Mouse (Mus musculus) brown adipose tissue, adult 24 weeks (tissue): ENCODE results near the gene Rapgef5. TPM values are rescaled to one million over a fixed set of nuclear protein-coding genes. Genes with fewer than 3 reads are reported as not detected.
"Not testable (repeated sequence)": the region's sequence is repeated elsewhere in the genome, so short reads cannot be mapped to it uniquely, and the experiment has no call there.

ENCODE experiments used
- H3K27ac ChIP-seq: fragments of 200-500 bp; replicated peaks from 2 replicates; pipeline ENCODE4 v1.5.1; 2012; ENCODE audit warnings: low read depth, mild to moderate bottlenecking, low read length
- H3K4me1 ChIP-seq: fragments of 200-500 bp; 2 replicates; pipeline ENCODE4 v1.6.1; 2012; ENCODE audit warnings: low read length, mixed read lengths; ENCODE audit not compliant: control insufficient read depth, insufficient read depth, insufficient read length
- H3K4me3 ChIP-seq: fragments of 200-500 bp; 2 replicates; pipeline ENCODE4 v1.5.1; 2012; ENCODE audit warnings: low read depth, mild to moderate bottlenecking, low read length, moderate library complexity; ENCODE audit not compliant: insufficient read depth
- polyA plus RNA-seq: library from polyadenylated mRNA; stranded (reverse); fragments of >200 nt; gene quantifications from 2 replicates; pipeline ENCODE4 v1.2.4, GENCODE M21; 2012; ENCODE audit not compliant: missing spikeins, insufficient read depth, insufficient read length

Rapgef5 gene
- polyA plus RNA-seq, 1 experiment: 7.1 TPM

DNA sequence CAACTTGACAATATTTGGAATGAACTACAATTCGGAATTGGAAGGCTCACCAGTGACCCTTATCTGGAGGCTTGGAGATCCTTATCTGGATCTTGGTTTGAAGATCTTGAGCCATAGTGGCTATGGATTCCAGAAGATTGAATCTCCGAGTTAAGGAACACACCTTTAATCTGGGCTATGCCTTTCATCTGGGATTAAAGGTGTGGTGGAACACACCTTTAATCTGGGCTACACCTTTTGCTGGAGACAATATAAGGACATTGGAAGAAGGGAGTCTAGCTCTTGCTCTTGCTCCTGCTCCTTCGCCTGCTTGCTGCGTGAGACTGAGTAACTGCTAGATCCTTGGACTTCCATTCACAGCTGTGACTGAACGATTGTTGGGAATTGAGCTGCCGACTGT is 287.7 kb downstream of the Rapgef5 start, which contains the start of gene Cdca7l:
Gene Cdca7l (plus strand): TSS at position 301 of the 400 bp plus-strand sequence.
- H3K27ac ChIP-seq, H3K4me1 ChIP-seq: not testable (repeated sequence)

GRCm38 (mm10) chr12:117805576-117805975 is 289.3 kb downstream of the Rapgef5 start:
- Histone ChIP-seq H3K27ac (no peak overlapping the region), H3K4me3 (no peak overlapping the region), H3K4me1 (no peaks in the 10 kb centered on the region)

More for the DNA sequence above, 287.7 kb downstream of the Rapgef5 start, which contains the start of gene Cdca7l:
- not testable (repeated sequence) for H3K4me3 ChIP-seq

DNA sequence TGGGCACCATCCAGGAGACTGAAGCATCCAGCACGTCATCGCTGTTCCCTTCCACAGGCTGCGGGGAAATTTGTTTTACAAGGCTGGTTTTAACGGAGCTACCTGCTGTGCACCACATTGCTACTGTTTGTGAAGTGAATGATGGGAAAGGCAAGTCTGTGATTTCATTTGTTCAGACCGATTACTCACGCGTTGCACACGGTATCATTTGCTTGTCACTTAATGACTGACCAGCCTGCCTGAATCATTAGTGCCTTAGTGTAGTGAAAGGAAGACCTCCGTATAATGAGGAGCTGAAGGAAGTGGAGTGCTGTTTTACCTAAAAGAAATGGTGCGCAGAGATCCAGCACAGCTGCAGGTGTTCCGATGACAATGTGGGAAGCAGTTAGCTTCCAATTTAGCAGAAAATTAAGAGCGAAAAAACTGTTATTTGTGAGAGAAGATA is 289.8 kb downstream of the Rapgef5 start:
- Histone ChIP-seq H3K27ac (no peak overlapping the region), H3K4me3 (no peak overlapping the region), H3K4me1 (no peaks in the 10 kb centered on the region)

DNA sequence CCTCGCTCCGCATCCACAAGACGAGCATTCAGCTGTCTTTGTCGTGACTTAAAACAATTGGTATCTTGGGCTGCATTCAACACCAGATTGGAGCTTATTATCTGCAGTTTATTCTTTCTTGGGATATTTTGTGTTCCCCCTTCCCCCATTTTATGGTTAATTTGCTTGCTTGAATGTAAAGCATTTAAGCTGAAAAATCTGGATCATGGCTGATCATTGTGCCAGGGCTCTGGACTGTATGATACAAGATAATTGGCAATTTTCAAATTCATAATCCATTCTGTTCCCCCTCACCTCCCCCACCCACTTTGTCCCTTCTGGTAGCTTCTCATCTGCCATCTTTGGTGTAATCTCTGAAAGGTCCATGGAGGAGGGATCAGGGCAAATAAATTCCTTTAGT is 290.2 kb downstream of the Rapgef5 start:
- H3K4me3 ChIP-seq: no peak overlapping the region
- H3K27ac ChIP-seq: no peak overlapping the region
- H3K4me1 ChIP-seq: no peaks in the 10 kb centered on the region

DNA sequence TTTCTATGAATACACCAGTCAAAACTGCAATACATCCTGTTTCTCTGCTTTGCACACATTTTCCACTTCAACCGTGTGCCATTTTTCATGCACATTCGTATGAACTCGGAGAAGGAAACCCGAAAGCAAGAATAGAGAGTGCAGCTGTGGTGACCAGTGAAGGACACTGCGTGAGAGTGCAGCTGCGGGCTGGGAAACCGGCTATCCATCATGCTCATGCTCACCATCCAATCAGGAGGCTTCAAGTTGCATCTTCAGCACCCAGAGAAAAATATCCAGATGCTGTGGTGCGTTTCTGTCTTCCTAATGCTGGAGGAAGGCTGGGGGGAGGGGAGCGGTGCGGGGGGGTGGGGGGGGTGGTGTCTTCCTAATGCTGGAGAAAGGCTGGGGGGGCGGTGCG is 291.4 kb downstream of the Rapgef5 start:
- Histone ChIP-seq H3K4me3 (no peak overlapping the region), H3K27ac (no peak overlapping the region), H3K4me1 (no peaks in the 10 kb centered on the region)

- Histone ChIP-seq H3K27ac (no peak overlapping the region), H3K4me1 (no peaks in the 10 kb centered on the region), H3K4me3 (no peak overlapping the region)
Observed at GRCm38 (mm10) chr12:117808355-117809326, 292.4 kb downstream of the Rapgef5 start.
